Mouse (Mus musculus) heart, embryonic 16.5 days (tissue): ENCODE results near the gene Fam69b. TPM values are rescaled to one million over a fixed set of nuclear protein-coding genes. Genes with fewer than 3 reads are reported as not detected.
A peak's percentile ranks its signal among the peaks of the same experiment; 100 is the strongest.

Experiments
- ATAC-seq: fragments of 200-750 bp; cut with Nextera tagmentation; replicated peaks from 2 replicates; pipeline ENCODE4 v1.8.0; 2017; ENCODE audit warnings: moderate number of reproducible peaks; ENCODE audit not compliant: insufficient read depth, low FRiP score; ENCODE audit errors: extremely low read depth
- H3K27ac ChIP-seq: fragments of 300-500 bp; sonication (generic); 2 replicates; pipeline ENCODE4 v1.5.1; 2014; ENCODE audit warnings: mild to moderate bottlenecking, low read length, control low read depth, moderate library complexity
- H3K27me3 ChIP-seq: fragments of 300-500 bp; sonication (generic); 2 replicates; pipeline ENCODE4 v1.6.1; 2014; ENCODE audit warnings: low read length, mixed read lengths; ENCODE audit not compliant: control insufficient read depth, insufficient read depth
- H3K36me3 ChIP-seq: fragments of 300-500 bp; sonication (generic); 2 replicates; pipeline ENCODE4 v1.6.1; 2014; ENCODE audit not compliant: control insufficient read depth, insufficient read depth
- H3K4me1 ChIP-seq: fragments of 300-500 bp; sonication (generic); 2 replicates; pipeline ENCODE4 v1.6.1; 2014; ENCODE audit warnings: low read length, mixed read lengths; ENCODE audit not compliant: control insufficient read depth, insufficient read depth
- H3K4me2 ChIP-seq: fragments of 300-500 bp; sonication (generic); 2 replicates; pipeline ENCODE4 v1.6.1; 2014; ENCODE audit warnings: low read depth, mild to moderate bottlenecking, control low read depth, low read length
- H3K4me3 ChIP-seq: fragments of 300-500 bp; sonication (generic); 2 replicates; pipeline ENCODE4 v1.5.1; 2014; ENCODE audit warnings: mild to moderate bottlenecking, control low read depth, low read length
- H3K9ac ChIP-seq: fragments of 300-500 bp; sonication (generic); 2 replicates; pipeline ENCODE4 v1.6.1; 2014; ENCODE audit warnings: low read length, control low read depth
- H3K9me3 ChIP-seq: fragments of 300-500 bp; sonication (generic); replicated peaks from 2 replicates; pipeline ENCODE4 v1.6.1; 2016; ENCODE audit warnings: low read length; ENCODE audit not compliant: control insufficient read depth
- WGBS: fragments of 180-500 bp; shearing (Covaris S2); extraction: QIAGEN DNeasy Blood & Tissue Kit; methylation state at CpG from one replicate; pipeline ENCODE4 v1.1.7; 2014; 5-methylcytosine and 5-hydroxymethylcytosine counted together
- polyA plus RNA-seq: library from polyadenylated mRNA; unstranded; fragments of >200 nt; fragmentation: Nextera tagmentation; extraction: Ambion mirVana; gene quantifications from 2 replicates; pipeline ENCODE4 v1.2.1, GENCODE M21; 2015

Fam69b gene
- polyA plus RNA-seq: 12.5 and 15.8 TPM in 2 replicates

DNA sequence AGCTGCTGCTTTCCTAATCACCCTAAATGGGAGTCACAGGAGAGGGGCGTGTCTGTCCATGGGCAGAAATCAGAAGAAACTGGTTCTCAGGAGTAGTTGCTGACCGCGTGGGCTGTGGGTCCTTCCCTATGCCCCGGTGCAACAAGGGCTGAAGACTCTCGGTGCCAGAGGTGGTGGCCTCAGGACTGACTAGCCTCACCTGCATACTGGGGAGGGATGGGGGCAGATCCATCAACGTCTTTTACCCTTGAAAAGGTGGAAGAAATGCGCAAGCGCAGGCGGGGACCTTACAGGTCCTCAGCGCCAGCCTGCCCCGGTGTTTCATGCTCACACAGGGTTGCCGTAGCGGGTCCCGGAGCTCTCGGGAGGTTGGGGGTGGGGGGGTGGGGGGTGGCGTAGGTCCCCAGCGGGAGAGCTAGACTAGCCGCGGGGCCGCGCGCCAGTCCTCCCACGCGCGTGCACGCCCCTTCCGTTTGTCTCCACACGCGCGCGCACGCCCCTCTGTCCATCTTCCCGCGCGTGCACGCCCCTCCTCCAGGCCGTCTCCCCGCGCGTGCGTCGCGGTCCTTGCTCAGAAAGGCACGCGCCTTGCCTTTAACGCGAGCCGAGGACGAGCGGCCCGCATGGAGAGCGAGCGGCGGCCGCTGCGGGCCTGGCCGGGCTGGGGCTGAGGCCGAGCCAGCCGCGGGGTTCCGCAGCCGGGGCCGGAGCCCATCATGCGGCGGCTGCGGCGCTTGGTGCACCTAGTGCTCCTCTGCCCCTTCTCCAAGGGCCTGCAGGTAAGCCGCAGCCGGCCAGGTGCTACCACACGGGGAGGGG lies at the start of gene Fam69b:
TSS of gene Fam69b (plus strand) at position 537 of the 819 bp plus-strand sequence.
- H3K27ac ChIP-seq: 0 out of 2 replicates have a peak within 1 kb of the TSS, but pooled peaks have one; percentile 16
- ATAC-seq: peak; percentile 56
- H3K9me3 ChIP-seq: no peaks in the 10 kb centered on the region
- H3K27me3 ChIP-seq: 0 out of 2 replicates have a peak, but pooled peaks cover 3% of the 10 kb centered on the region
- WGBS: under 1% methylated on average over 70 of the region's 70 CpGs
- H3K9ac ChIP-seq: peak within 1 kb of the TSS; percentile 87
- no peaks in the 10 kb centered on the region for H3K36me3 ChIP-seq
- peaks cover 6% of the 10 kb centered on the region; the same call in 1 of the 2 replicates for H3K4me1 ChIP-seq
- H3K4me3 ChIP-seq: peak within 1 kb of the TSS; percentile 71
- H3K4me2 ChIP-seq: peak within 1 kb of the TSS; percentile 98

- 83% methylated on average over 1 of the region's 1 CpGs for WGBS
- no peaks in the 10 kb centered on the region for H3K36me3 ChIP-seq
- no peaks in the 10 kb centered on the region for H3K27me3 ChIP-seq
- peak within 1 kb of the TSS; percentile 22; the same call in 1 of the 2 replicates for H3K4me2 ChIP-seq
- no peak within 1 kb of the TSS for H3K9ac ChIP-seq
- H3K4me3 ChIP-seq: no peak within 1 kb of the TSS
- no peaks in the 10 kb centered on the region for H3K9me3 ChIP-seq
- H3K4me1 ChIP-seq: peaks cover 13% of the 10 kb centered on the region
- peak within 1 kb of the TSS; percentile 73 for H3K27ac ChIP-seq
- ATAC-seq: no peak
Observed at GRCm38 (mm10) chr2:26579714-26580113, 48.5 kb upstream of the Fam69b start, which contains the start of gene Egfl7. Gene Egfl7 (plus strand): TSS chr2:26580014.

DNA sequence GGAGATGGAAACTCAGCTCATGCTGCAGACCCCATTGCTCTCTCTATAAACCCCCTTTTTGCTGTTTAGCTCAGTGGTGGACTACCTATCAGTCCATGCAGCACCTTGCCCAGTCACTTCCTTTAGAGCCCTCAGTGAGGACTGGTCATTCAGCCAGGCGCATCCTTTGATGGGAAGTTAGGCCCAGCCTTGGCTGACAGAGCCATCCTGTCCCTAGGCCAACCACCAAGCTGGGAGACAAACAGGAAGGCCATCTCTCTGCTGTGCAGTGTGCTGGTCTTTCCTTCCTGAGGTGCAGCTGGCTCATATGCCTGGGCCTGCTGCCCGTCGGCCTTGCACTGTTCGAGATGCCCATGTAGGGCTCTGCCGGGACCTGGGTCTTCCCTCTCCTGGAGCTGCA lies 47.5 kb upstream of the Fam69b start:
- Histone ChIP-seq H3K4me2 (no peak overlapping the region), H3K36me3 (no peaks in the 10 kb centered on the region), H3K4me3 (no peak overlapping the region), H3K9ac (no peak overlapping the region), H3K4me1 (peaks cover 7% of the 10 kb centered on the region), H3K27me3 (no peaks in the 10 kb centered on the region), H3K9me3 (no peaks in the 10 kb centered on the region), H3K27ac (peak overlapping the region; percentile 28; the same call in 1 of the 2 replicates)
- no peak for ATAC-seq
- WGBS: 71% methylated on average over 5 of the region's 5 CpGs

GRCm38 (mm10) chr2:26582203-26582602 lies 46.1 kb upstream of the Fam69b start:
- Histone ChIP-seq H3K27me3 (no peaks in the 10 kb centered on the region), H3K36me3 (no peaks in the 10 kb centered on the region), H3K4me2 (no peak overlapping the region), H3K9ac (no peak overlapping the region), H3K4me1 (peaks cover 9% of the 10 kb centered on the region), H3K4me3 (no peak overlapping the region), H3K9me3 (no peaks in the 10 kb centered on the region), H3K27ac (peak overlapping the region; percentile 76)
- WGBS: 63% methylated on average over 2 of the region's 2 CpGs
- ATAC-seq: no peak

GRCm38 (mm10) chr2:26582741-26583140 lies 45.5 kb upstream of the Fam69b start:
- H3K27ac ChIP-seq: peak overlapping the region; percentile 76
- peaks cover 9% of the 10 kb centered on the region for H3K4me1 ChIP-seq
- no peaks in the 10 kb centered on the region for H3K9me3 ChIP-seq
- H3K36me3 ChIP-seq: no peaks in the 10 kb centered on the region
- H3K9ac ChIP-seq: no peak overlapping the region
- WGBS: 55% methylated on average over 7 of the region's 7 CpGs
- ATAC-seq: no peak
- no peaks in the 10 kb centered on the region; the same call in 1 of the 2 replicates for H3K27me3 ChIP-seq
- peak overlapping the region; percentile 32; the same call in 1 of the 2 replicates for H3K4me2 ChIP-seq
- H3K4me3 ChIP-seq: no peak overlapping the region

DNA sequence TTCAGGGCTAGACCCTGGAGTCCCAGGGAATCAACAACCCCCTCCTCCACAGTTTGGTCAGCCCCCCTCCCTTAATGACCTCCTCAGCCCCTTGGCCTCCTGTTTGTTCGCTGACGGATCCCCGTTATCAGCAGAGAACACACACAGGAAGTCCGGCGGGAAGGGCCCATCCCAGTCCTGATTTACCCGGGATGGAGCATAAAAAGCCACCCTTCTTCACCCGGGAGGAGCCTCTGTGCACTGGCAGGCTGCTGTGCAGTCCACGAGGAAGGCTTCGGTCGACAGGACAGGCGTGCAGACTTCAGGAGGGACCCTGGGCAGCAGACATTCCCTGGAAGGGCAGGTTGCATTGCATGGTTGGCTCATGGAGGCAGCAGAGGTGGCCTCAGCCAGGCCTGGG lies 44.6 kb upstream of the Fam69b start:
- peak overlapping the region; percentile 83 for H3K27ac ChIP-seq
- no peak overlapping the region; the same call in 1 of the 2 replicates for H3K4me2 ChIP-seq
- ATAC-seq: peak; percentile 45
- H3K27me3 ChIP-seq: no peaks in the 10 kb centered on the region; the same call in 1 of the 2 replicates
- WGBS: 33% methylated on average over 11 of the region's 11 CpGs
- H3K4me3 ChIP-seq: peak overlapping the region; percentile 73
- H3K4me1 ChIP-seq: peaks cover 17% of the 10 kb centered on the region
- no peaks in the 10 kb centered on the region for H3K36me3 ChIP-seq
- H3K9me3 ChIP-seq: no peaks in the 10 kb centered on the region
- H3K9ac ChIP-seq: peak overlapping the region; percentile 65

DNA sequence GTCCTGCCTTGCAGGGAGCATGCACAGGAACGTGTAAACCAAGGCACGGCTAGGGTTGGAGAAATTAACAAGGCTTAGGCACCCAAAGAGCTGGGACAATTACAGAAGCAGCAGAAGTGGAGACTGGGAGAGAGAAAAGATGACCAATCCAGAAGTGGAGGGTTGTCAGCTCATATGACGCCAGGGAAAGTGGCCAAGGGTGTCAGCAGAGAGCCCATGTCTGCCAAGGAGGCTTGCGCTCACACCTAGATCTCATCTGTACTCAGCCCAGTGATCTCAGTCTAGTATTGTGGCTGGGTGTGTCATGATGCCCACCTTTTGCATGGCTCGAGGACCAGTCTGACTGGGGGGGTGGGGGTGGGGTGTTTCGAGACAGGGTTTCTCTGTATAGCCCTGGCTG lies 42.5 kb upstream of the Fam69b start:
- Histone ChIP-seq H3K27me3 (no peaks in the 10 kb centered on the region; the same call in 1 of the 2 replicates), H3K4me2 (no peak overlapping the region), H3K4me1 (peaks cover 19% of the 10 kb centered on the region), H3K9me3 (no peaks in the 10 kb centered on the region), H3K27ac (peak overlapping the region; percentile 81), H3K36me3 (no peaks in the 10 kb centered on the region; the same call in 1 of the 2 replicates), H3K4me3 (peak overlapping the region; percentile 73), H3K9ac (peak overlapping the region; percentile 83)
- ATAC-seq: no peak
- WGBS: 51% methylated on average over 6 of the region's 6 CpGs

GRCm38 (mm10) chr2:26586294-26587043 lies 41.8 kb upstream of the Fam69b start, which contains the start of gene Gm20532:
Gene Gm20532 (plus strand): TSS chr2:26586639.
- peaks cover 24% of the 10 kb centered on the region for H3K4me1 ChIP-seq
- H3K4me2 ChIP-seq: peak within 1 kb of the TSS; percentile 81
- H3K4me3 ChIP-seq: peak within 1 kb of the TSS; percentile 73
- WGBS: under 1% methylated on average over 59 of the region's 65 CpGs
- no peaks in the 10 kb centered on the region; the same call in 1 of the 2 replicates for H3K36me3 ChIP-seq
- H3K27me3 ChIP-seq: no peaks in the 10 kb centered on the region; the same call in 1 of the 2 replicates
- peak within 1 kb of the TSS; percentile 83 for H3K9ac ChIP-seq
- peak; percentile 39 for ATAC-seq
- H3K27ac ChIP-seq: peak within 1 kb of the TSS; percentile 81
- no peaks in the 10 kb centered on the region for H3K9me3 ChIP-seq
